Mouse (Mus musculus) lung, adult 2 months (tissue): Measurements from ENCODE around the gene Ntn4.

Source experiments
- CTCF ChIP-seq: fragments of 200-500 bp; IDR thresholded peaks from 2 replicates; pipeline ENCODE4 v1.5.1; 2011; ENCODE audit warnings: mild to moderate bottlenecking, low read length, control low read depth; ENCODE audit not compliant: insufficient read depth
- POLR2A ChIP-seq: fragments of 200-500 bp; IDR thresholded peaks from 2 replicates; pipeline ENCODE4 v1.6.1; 2011; ENCODE audit warnings: low read depth, mild to moderate bottlenecking, control low read depth, low read length, borderline replicate concordance; ENCODE audit errors: extremely low read depth

GRCm38 (mm10) chr10:93772492-93772891 is 132.0 kb downstream of the Ntn4 start:
- no peak for TF ChIP-seq CTCF
- no peak for TF ChIP-seq POLR2A
